Mouse (Mus musculus) embryonic stem cell, embryonic (primary cell): ENCODE results near the gene Zfp169.

Experiments
- CTCF ChIA-PET, 4 experiments: fragments of 300-600 bp in 2 of 4; fragments of 350-600 bp in 2 of 4; sonication (Branson Sonifier 250); formaldehyde crosslinking; loops; one replicate each; lab custom pipeline; 2022; ENCODE audit warnings: inconsistent platforms in 2 of 4; lab: Charles Lee
- POLR2A ChIA-PET, 4 experiments: fragments of 300-600 bp in 2 of 4; fragments of 350-600 bp in 2 of 4; sonication (Branson Sonifier 250); formaldehyde crosslinking; loops; one replicate each; lab custom pipeline; 2022; ENCODE audit warnings: antibody characterized with exemption in 4 of 4, inconsistent platforms in 1 of 4; lab: Charles Lee

Zfp169 gene

DNA sequence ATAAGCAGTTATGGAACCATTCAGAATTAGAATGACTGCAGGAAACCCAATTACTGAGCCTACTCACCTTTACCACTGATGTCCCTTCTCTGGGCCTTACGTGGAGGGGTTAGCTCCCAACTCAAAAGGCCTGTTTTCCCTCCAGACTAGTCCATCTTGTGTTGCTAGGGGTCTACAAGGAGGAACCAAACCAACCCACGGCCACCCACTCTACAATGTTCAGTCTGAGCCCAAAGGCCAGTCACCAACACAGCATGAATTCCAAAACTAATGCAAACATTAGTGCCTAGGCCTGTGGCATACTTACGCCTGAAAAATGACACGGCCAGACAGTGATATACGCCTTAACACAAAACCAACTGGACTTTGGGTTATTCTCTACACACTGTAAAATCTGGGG, 20.2 kb upstream of the Zfp169 start:
- POLR2A ChIA-PET = interaction anchor here in 3 of 4 experiments (0.6 to 21.7 kb wide), 23 partner anchors 10 to 323 kb away, joined by 3 to 370 read pairs (median 5); partner anchors contain the start of genes A830005F24Rik (in 1 of the 3), Ptpdc1 (in 1 of the 3) and Zfp169 (in 1 of the 3)
- CTCF ChIA-PET = interaction anchor here in 2 of 4 experiments (0.6 to 0.8 kb wide), 2 partner anchors 41 to 49 kb away, joined by 3 to 4 read pairs; no protein-coding TSS in a partner anchor

DNA sequence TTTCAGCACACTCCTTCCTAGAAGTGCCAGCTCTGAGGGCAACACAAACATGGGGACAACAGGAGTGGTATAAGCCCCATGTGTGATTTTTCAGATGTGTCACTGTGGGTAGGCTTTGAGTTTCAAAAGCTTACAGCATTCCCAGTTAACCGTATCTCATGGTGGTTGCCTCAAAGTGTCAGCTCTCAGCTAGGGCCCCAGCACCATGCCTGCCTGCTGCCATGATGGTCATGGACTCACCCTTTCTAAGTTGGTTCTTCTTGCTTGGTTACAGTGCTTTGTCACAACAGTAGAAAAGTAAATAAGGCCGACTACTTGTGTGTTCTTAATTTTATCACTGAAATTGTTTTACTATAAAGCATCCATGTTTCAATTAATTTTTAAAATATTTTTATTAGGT, 18.2 kb upstream of the Zfp169 start:
- CTCF ChIA-PET = interaction anchor here in 2 of 4 experiments (0.6 to 0.9 kb wide), 2 partner anchors 10 to 76 kb away, joined by 3 to 5 read pairs; no protein-coding TSS in a partner anchor

DNA sequence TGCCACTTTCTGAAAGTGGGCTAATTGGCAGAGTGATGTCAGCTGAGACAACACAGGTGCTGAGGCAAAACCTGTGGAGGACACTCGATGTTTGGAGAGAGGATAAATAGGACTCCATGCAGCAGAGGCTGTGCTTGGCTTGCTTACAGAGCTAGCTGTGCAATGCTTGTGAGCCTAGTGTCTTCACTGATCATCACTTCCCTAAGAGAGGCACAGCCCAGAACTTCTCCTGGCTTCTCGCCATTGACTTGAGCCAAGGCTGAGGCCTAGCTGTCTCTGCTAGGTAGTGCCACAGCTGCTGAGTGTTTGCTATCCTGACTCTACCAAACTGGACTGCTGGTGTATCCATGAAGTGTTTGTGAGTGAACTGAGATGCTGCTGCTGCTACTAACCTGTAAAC, 17.4 kb upstream of the Zfp169 start:
- CTCF ChIA-PET = interaction anchor here in 2 of 4 experiments (0.9 to 3.4 kb wide), 2 partner anchors 10 to 108 kb away, joined by 3 to 31 read pairs; no protein-coding TSS in a partner anchor
- POLR2A ChIA-PET = interaction anchor here in 2 of 4 experiments (0.6 to 21.7 kb wide), 15 partner anchors 8 to 132 kb away, joined by 3 to 370 read pairs (median 3); no protein-coding TSS in a partner anchor

More for the DNA sequence above, 18.2 kb upstream of the Zfp169 start:
- POLR2A ChIA-PET = interaction anchor here in 3 of 4 experiments (0.6 to 21.7 kb wide), 19 partner anchors 7 to 635 kb away, joined by 3 to 370 read pairs (median 3); partner anchors contain the start of genes A830005F24Rik (in 1 of the 3) and Zfp169 (in 1 of the 3)

DNA sequence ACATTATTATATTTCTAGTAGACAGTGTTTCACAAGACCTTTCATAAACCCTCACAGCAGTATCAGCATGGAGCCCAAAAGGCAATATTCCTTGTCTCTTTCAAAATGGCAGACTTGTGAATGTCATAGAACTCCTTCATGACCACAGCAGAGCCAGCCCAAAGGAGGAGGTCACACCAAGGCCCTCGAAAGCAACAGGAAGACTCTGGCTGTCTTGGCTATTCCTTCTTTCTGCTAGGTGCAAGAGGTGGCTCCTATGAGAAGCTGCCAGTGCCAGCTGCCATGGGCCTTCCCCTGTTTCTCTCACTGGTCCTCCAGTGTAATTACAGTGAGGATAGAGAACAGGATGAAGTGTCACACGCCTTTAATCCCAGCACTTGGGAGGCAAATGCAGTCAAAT, 15.8 kb upstream of the Zfp169 start:
- ChIA-PET CTCF (interaction anchor here in 3 of 4 experiments (0.5 to 3.4 kb wide), 11 partner anchors 15 to 272 kb away, joined by 3 to 31 read pairs (median 5); partner anchors contain the start of genes A830005F24Rik (in 1 of the 3) and Zfp169 (in 1 of the 3)), POLR2A (interaction anchor here in 3 of 4 experiments (0.8 to 21.7 kb wide), 27 partner anchors 8 to 491 kb away, joined by 3 to 370 read pairs (median 4); partner anchors contain the start of genes A830005F24Rik (in 2 of the 3), Ptpdc1 (in 2 of the 3) and Zfp169 (in 2 of the 3))

DNA sequence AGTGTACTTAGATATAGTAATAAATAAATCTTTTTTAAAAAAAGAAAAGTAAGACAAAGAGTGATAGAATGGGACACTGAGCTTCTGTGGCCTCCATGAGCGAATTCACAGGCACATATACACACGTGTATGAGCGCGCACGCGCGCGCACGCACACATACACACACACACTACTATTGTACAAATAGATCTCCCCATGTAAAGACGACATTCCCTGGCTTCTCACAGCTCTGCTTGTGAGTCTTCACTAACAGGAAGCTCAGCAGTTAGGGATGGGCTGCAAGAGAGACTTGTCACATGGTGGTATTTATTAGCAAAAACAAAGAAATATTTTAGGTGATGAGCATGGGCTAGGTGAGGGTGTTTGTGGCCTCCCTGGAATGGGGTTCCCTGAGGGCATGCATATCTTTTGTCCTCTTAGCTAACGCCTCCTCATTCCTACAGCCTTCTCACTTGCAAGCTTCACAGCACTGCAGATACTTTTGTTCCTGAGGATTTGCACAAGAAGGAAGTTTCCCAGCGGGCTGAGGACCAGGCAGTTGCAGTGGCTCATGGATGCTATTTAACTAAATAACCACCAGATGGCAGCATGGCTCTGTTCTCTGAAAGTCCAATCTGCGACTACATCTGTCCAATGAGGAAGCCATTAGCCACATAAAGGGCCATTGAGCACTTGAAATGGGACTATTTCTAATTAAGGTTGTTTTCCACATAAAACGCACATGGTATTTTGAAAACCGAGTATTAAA, 15.0 kb upstream of the Zfp169 start:
- ChIA-PET POLR2A (interaction anchor here (0.6 to 21.7 kb wide), 35 partner anchors 9 to 655 kb away, joined by 3 to 370 read pairs (median 4); partner anchors contain the start of genes A830005F24Rik (in 2 of the 4), Ptpdc1 (in 2 of the 4) and Zfp169 (in 2 of the 4)), CTCF (interaction anchor here (0.6 to 3.4 kb wide), 21 partner anchors 9 to 629 kb away, joined by 3 to 31 read pairs (median 3); partner anchors contain the start of genes A830005F24Rik (in 1 of the 4) and Zfp169 (in 1 of the 4))

DNA sequence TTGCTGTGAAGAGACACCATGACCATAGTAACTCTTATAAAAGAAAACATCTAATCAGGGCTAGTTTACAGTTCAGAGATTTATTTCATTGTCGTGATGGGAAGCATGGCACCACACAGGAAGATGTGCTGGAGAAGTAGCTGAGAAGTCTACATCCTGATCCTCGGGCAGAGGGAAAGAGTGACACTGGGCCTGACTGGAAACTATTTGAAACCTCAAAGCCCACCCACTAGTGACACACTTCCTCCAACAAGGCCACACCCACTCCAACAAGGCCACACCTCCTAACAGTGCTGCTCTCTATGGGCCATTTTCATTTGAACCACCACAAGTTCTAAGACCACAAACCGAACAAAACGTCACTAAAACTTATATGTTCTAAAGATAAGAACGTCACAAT, 12.5 kb upstream of the Zfp169 start:
- POLR2A ChIA-PET = interaction anchor here in 2 of 4 experiments (1.0 to 1.9 kb wide), 7 partner anchors 13 to 110 kb away, joined by 3 to 8 read pairs (median 4); partner anchors contain the start of genes A830005F24Rik (in 1 of the 2) and Zfp169 (in 1 of the 2)
- CTCF ChIA-PET = no interaction called here

DNA sequence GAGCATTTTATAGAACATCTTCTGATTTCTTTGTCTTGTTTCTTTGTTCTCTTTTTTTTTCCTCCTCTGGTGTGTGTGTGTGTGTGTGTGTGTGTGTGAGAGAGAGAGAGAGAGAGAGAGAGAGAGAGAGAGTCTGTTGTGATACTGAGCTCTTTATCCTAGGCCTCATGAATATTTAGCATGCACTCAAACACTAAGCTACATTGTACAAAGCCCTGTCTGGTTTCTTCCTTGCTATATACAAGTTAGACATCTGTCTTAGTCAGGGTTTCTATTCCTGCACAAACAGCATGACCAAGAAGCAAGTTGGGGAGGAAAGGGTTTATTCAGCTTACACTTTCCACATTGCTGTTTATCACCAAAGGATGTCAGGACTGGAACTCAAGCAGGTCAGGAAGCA, 5.9 kb upstream of the Zfp169 start:
- CTCF ChIA-PET = interaction anchor here in 2 of 4 experiments (0.6 kb wide), 2 partner anchors 129 to 599 kb away, joined by 3 read pairs; no protein-coding TSS in a partner anchor
- POLR2A ChIA-PET = interaction anchor here in 1 of 4 experiments (1.0 kb wide), 1 partner anchor 9 kb away, joined by 3 read pairs; no protein-coding TSS in a partner anchor

DNA sequence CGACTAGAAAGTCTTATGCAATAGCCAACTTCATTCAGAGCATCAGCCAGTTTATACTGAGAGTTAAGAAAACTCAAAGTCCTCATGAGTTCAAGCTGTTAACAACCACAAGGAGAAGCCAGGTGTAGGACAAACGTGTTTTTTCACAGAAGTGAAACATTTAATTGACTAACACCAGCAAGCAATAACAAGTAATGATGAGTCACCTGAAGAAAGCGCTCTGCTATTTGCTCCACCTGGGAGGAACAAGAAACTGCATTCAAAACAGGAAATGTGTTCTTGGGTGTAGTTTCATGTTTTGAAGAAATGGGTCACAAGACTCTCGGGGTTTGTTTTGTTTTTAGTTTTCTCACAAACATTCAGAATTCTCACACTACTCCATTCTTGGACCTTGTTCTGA, 2.6 kb upstream of the Zfp169 start:
- POLR2A ChIA-PET = interaction anchor here in 1 of 4 experiments (0.7 kb wide), 1 partner anchor 87 kb away, joined by 3 read pairs; no protein-coding TSS in a partner anchor

DNA sequence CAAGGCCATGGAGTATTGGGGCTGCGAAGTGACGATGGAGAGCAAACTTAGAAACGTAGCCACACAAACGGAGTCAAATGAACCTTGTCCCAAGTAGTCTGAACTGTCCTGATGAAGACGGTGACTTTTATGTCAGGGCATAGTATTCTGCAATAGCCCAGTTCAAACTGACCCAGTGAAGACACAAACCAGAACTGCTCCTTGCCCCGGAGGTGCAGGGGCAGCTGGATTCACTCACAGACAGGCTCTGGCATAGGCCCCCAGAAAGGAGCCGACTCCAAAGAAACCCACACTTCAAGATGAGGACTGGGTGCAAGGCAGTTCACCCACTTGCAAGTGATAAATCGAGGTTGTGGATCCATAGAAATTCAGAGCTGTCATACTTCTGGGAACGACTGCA, 4.6 kb downstream of the Zfp169 start:
- CTCF ChIA-PET = interaction anchor here in 1 of 4 experiments (0.5 kb wide), 1 partner anchor 65 kb away, joined by 3 read pairs; no protein-coding TSS in a partner anchor
- POLR2A ChIA-PET = no interaction called here

More for the DNA sequence above, 2.6 kb upstream of the Zfp169 start:
- CTCF ChIA-PET = no interaction called here

DNA sequence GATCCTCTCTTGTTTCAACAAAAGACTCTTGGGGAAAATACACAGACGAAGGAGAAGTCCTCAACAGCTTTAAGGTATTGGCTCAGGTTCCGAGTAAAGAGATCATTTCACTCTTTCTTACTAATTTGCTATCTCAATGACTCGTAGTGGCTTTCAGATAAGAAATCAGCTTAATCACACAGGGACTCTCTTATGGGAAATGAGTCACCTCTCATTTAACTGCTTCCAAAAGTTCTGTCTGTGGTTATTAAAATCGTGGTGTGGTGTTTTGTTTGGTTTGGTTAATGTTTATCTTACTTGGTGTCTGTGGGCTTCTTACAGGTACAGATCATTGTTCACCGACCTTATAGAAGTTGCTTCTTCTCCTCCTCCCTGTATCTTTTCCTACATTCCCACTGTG, 10.8 kb downstream of the Zfp169 start:
- POLR2A ChIA-PET = interaction anchor here in 1 of 4 experiments (1.2 kb wide), 1 partner anchor 10 kb away, joined by 4 read pairs; no protein-coding TSS in a partner anchor
- CTCF ChIA-PET = no interaction called here

DNA sequence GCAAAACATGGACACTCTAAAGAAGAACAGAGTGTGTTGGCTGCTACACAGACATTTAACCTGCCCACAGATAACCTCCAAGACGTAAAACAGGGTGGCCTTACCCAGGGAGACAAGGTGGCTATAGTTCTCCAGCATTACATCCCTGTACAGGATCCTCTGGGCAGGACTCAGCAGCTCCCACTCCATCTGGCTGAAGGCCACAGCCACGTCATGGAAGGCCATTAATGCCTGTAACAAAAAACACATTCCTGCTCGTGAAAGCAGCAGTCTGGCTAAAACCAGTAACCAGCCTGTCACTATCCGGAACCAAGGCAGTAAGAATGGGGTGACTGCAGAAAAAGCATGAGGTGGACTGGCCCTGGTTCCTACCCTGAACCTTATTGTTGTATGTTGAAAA, 14.6 kb downstream of the Zfp169 start:
- ChIA-PET POLR2A (interaction anchor here in 2 of 4 experiments (0.6 to 2.1 kb wide), 3 partner anchors 14 to 29 kb away, joined by 3 to 8 read pairs (median 4); partner anchors contain the start of genes A830005F24Rik (in 1 of the 2) and Zfp169 (in 1 of the 2)), CTCF (interaction anchor here in 3 of 4 experiments (0.5 to 1.7 kb wide), 10 partner anchors 12 to 1150 kb away, joined by 3 to 12 read pairs (median 5); partner anchors contain the start of genes A830005F24Rik (in 1 of the 3) and Zfp169 (in 1 of the 3))

DNA sequence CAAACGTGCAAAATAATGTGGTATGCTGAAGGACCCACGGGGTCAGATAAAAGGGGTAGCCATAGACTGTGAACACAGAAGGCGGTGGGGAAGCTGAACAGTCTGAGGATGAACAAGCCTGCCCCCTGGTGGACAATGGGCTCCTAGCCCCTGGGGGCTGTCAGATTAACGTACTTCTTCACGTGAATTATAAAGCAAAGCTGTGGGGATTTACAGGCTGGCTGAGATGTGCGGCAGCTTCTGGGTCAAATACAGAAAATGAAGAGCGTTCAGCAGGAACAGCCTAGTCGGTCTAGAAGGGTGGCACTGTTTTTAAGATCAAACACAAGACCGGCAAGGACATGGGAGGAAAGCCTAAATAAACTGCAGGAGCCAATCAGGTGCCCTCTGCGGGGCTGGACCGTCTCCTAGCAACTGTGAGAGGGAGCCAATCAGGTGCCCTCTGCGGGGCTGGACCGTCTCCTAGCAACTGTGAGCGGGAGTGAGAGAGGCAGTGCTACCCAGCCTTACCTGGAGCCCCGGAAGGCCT, 15.5 kb downstream of the Zfp169 start:
- ChIA-PET POLR2A (interaction anchor here in 3 of 4 experiments (0.7 to 2.1 kb wide), 6 partner anchors 8 to 581 kb away, joined by 3 to 8 read pairs (median 3); partner anchors contain the start of genes A830005F24Rik (in 1 of the 3) and Zfp169 (in 1 of the 3)), CTCF (interaction anchor here (0.5 to 1.7 kb wide), 17 partner anchors 11 to 1687 kb away, joined by 3 to 12 read pairs (median 4); partner anchors contain the start of genes A830005F24Rik (in 1 of the 4) and Zfp169 (in 1 of the 4))

DNA sequence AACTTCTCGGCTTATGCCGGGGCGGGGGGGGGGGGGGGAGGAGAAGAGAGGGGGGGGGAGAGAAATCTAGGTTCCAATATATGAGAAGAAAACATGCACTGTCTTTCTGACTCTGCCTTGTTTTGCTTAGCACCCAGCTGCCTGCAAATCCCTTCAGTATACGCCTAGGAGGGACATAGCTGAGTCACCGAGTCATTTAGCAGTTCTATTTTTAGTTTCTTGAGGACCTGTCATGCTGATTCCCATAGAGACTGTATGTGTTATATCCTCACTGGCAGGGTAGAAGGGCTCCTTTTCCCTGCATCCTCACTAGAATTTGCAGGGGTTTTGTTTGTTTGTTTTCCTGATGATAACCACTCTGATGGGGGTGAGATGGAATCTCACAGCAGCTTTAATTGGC, 20.1 kb downstream of the Zfp169 start:
- POLR2A ChIA-PET = interaction anchor here in 2 of 4 experiments (0.6 to 1.4 kb wide), 4 partner anchors 19 to 260 kb away, joined by 3 to 5 read pairs (median 4); no protein-coding TSS in a partner anchor
- CTCF ChIA-PET = no interaction called here

DNA sequence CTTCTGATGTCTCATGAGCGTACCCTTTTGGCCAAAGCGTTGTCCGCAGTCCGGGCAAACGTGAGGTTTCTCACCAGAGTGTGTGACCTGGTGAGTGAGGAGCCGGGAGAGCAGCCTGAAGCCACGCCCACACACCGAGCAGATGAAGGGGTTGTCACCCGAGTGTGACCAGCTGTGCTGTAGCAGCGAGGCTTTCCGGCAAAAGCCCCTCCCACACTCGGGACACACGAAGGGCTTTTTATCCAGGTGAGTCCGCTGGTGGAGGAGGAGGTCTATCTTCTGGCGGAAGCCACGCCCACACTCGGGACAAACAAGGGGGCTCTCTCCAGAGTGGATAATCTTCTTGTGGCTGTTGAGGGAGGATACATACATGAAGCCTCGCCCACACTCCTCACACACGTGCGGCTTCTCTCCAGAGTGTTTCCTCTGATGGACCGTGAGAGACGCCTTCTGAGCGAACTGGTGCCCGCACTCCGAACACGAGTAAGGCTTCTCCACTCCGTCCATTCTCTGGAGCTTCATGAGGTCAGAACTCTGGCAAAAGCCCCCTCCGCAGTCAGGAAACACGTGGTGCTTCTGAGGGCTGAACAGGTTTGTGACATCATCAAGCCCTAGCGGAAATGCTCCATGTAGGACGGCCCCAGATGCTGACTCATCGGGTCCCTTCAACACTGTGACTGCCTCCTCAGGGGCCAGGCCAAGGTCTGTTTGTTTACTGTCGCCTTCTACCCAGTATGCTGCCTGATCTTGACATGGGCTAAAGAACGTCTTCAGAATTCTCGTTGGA, 22.7 kb downstream of the Zfp169 start:
- CTCF ChIA-PET = interaction anchor here in 1 of 4 experiments (0.6 kb wide), 2 partner anchors 230 to 1355 kb away, joined by 3 to 5 read pairs; partner anchors contain the start of gene Id4
- POLR2A ChIA-PET = interaction anchor here in 3 of 4 experiments (0.6 to 2.0 kb wide), 7 partner anchors 22 to 625 kb away, joined by 3 to 10 read pairs (median 3); partner anchors contain the start of genes A830005F24Rik (in 1 of the 3) and Zfp169 (in 1 of the 3)

DNA sequence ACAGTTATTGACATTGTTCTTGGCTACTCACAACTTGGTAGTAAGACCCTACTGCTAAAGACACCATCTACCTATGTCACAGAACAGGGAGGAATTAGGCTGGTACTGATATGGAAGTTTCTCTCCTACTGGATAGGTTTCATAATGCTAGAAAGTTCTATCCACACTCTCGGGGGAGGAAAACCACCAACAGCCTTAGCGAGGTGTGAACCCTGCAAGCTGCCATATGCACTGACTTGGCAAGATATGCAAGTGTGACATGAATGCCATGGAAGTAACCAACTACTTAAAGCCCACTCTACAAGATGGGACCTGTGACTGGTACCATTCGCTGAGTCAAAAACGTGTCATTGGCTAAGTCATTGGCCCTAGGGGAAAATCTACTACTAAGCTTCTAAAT, 29.6 kb downstream of the Zfp169 start:
- CTCF ChIA-PET = no interaction called here
- POLR2A ChIA-PET = no interaction called here

DNA sequence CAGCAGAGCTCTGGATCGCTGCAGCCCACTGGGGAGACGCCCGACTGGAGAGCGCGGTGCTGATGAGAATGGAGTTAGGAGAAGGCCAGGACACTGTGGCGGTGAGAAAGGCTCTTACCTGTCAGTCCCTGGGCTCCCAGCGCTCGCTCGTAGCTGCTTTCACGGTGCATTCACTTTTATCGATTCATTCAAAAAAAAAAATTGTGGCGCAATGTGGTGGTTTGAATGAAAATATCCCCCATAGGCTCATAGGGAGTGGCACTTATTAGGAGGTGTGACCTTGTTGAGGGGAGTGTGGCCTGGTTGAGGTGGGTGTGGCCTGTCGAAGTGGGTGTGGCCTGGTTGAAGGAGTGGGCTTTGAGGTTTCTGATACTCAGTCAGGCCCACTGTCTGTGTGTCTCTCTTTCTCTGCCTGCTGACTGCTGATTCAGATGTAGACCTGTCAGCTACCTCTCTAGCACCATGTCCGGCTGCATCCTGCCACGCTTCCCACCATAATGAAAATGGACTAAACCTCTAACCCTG, 44.5 kb downstream of the Zfp169 start:
- POLR2A ChIA-PET = no interaction called here

More for the DNA sequence above, 44.5 kb downstream of the Zfp169 start:
- CTCF ChIA-PET = interaction anchor here in 1 of 4 experiments (0.8 kb wide), 1 partner anchor 826 kb away, joined by 5 read pairs; no protein-coding TSS in a partner anchor
